Mouse (Mus musculus): Measurements from ENCODE around the gene Ngrn. TPM values are rescaled to one million over a fixed set of nuclear protein-coding genes. Genes with fewer than 3 reads are reported as not detected.
A peak's percentile ranks its signal among the peaks of the same experiment; 100 is the strongest.

Ngrn gene
- total RNA-seq, 4 experiments from 2014 or later: 40.5 to 43.0 (median 41.7) TPM

DNA sequence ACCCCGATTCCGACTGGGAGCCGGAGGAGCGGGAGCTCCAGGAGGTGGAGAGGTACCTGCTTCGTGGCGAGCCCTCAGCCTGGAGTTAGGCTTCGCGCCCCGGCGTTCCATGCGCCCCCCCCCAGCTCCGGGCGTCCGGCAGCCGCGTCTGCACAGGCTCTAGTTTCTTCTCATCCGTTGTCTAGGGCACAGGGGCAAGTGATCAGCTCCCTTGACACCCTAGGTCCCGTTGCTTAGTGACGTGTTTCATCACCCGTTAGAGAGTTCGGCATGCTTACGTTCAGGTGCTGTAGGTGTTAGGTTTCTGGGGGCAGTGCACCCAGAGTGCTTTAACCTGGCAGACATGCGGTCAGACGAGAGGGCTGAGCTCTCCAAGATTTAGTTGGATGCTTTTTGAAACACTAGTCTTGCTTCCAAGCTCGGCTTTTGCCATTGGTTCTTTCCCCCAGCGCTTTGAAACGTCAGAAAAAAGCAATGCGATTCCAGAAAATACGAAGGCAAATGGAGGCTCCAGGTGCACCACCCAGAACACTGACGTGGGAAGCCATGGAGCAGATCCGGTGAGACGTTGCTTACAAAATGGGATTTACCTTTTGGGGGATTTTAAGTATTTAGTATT is 466 bp downstream of the Ngrn start:
- DNase-seq (ENCODE audit: low spot score in 2 of 2): peak in 1 of 2 experiments; percentile 14

DNA sequence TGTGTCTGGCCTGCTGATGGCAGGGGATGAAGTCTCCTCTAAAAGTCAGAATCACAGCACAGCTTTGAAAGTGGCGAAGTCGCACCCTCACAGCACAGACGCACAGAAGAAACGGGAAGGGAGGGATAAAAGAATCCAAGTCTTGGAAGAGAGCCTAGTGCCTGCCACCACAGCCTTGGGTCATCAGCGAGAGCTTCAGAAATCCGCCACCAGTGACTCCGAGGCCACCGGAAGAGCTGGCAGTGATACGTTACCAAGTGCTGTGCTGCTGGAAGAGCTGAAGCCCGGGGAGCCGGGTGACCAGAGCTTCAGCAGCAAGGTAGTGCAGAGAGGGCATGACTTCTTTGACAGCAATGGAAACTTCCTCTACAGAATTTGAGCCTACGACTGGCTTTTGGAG is 3.6 kb downstream of the Ngrn start:
- no peak for DNase-seq (ENCODE audit: low spot score in 2 of 2)

DNA sequence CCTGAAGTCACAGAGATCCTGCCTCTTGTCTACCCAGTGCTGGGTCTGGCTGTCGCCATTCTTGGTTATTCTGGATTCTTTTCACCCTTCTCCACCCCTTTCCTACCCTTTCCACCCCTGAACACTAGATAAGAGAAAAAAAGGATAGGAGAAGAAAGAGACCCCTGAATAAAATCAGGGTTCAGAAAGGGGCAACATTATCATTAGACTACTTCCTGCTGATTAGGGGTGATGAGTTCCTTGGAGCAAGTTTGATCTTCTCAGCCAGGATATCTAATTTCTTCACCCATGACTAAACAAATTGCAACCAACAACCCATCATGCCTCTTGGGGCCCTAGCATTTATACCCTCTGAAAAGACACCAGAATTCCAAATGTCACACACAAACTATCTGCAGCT is 6.7 kb downstream of the Ngrn start:
- DNase-seq (ENCODE audit: low spot score in 2 of 2): no peak

DNA sequence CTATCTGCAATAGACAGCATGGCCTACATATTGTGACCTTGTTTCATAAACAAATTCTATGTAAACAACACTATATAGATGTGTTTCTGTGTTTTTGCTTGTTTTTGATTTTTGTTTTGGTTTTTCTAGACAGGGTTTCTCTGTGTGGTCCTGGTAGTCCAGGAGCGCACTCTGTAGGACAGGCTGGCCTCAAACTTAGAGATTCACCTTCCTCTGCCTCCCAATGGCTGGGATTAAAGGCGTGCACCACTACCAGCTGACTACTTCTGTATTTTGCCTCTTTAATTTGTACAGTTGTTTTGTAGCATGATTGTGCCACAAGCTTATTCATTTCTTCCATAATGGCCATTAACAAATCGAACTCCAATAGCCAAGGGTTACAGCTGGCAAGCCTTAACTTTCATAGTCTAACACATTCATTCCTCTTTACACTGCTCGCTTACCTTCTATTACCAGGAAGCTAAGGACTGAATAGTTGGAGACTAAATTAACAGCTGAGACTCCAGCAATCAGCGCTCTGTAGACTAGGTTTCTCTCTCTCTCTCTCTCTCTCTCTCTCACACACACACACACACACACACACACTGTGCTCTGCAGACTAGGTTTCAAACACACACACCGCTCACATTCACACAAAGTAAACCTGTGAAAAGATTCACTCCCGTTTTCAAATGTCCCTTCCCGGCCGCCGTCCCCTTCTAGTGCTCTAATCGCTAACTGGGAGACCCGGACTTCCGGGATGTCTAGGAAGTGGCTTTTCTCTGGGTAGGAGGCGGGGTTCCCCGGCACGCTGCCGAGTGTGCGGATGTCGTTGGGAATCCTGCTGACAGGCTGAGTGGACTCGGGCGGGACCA is 8.1 kb downstream of the Ngrn start, which contains the start of gene Vps33b:
Gene Vps33b, plus strand, starts transcription at position 753 of the 854 bp plus-strand sequence.
- peak; percentile 95 to 98 for DNase-seq (ENCODE audit: low spot score in 2 of 2)

DNA sequence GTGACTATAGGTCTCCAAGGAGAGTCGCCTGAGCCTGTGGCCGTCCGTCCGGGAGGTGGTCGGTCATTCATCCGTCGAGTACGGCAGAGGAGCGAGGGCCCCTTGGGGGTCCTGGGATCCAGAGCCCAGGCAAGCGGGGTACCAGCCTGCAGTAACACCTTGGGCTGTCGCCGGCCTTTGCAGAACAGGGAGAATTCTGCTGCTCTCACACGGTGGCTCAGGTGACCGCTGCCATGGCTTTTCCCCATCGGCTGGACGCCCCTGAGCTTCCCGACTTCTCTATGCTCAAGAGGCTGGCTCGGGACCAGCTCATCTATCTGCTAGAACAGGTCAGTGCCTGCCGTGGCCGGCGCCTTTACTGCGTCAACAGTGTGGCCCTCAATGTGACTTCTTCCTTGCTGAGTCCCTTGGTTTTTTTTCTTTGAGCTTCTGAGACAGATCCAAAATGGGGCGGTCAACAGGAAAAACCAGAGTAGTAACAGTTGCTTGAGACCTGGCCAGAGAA is 8.8 kb downstream of the Ngrn start:
- no peak for DNase-seq (ENCODE audit: low spot score in 2 of 2)

DNA sequence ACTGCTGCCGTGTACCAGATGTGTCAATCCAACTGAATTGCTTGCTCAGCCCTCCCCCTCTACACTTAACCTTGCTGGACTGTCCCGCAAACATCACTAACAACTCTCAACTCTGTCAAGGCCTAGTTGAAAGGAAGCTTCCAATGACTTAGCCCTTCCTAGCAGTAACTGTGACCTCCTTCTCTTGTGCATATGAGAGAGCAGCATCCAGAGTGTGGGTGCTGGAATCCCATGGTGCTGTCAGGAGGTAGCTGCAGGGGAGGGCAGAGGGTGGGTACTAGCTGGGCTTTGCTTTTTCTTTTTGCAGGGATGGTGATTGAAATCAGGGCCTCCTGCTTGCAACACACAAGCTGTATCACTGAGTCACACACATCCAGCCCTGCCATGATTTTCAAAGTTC is 12.4 kb downstream of the Ngrn start:
- DNase-seq (ENCODE audit: low spot score in 2 of 2): no peak

DNA sequence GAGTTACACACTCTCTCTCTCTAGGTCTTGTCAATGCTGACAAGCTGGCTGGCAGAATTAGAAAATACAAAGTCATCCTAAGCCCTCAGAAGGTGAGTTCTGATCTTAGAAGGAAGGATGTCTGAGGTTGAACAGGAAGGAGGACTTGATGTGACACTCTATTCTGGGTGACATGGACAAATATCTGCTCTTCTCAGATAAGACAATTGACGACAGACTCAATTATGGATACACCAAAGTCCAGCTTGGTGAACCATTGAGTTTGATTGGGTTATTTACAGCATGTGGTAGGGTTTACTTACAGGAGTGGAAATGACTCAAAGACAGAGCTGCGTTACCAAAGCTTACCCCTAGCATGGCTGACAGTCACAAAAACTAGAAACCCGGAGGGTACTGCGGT is 15.4 kb downstream of the Ngrn start:
- DNase-seq (ENCODE audit: low spot score in 2 of 2): no peak

DNA sequence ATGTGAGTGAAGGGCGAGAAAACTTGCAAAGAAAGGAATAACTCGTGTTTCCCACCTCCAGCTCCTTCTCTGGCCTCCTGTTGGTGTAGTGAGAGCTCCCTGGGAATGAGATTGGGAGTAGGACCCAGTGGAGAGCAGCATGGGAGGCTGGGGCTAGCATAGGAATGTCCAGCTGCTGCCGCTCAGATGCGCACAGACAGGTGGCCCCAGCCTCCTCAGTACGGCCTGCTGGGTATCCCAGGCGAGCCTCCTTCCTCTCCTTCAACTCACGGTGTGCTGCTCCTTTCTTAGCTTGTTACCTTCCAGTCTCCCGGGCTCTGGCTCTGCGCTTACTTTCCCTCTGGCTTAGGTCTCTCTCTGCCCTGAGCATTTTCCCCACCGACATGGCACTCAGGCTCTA is 19.0 kb downstream of the Ngrn start:
- no peak for DNase-seq (ENCODE audit: low spot score in 2 of 2)

DNA sequence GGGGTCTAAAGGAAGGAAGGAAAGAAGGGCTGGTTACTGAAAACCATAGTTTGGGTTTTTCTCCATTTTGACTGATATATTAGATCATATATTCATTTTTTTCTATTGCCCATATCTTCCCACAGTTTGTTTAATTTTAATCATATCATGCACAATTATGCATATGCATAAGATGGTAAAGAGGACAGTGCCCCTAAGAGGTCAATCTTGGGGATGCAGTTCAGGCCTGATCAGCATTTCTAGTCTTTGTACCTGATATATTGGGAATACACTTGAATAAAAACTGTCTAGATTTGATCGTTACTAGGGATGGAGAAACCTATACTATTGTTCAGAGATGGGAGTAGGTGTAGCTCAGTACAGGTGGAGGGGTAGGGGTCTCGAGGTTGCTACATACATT is 20.0 kb downstream of the Ngrn start:
- DNase-seq (ENCODE audit: low spot score in 2 of 2): no peak

DNA sequence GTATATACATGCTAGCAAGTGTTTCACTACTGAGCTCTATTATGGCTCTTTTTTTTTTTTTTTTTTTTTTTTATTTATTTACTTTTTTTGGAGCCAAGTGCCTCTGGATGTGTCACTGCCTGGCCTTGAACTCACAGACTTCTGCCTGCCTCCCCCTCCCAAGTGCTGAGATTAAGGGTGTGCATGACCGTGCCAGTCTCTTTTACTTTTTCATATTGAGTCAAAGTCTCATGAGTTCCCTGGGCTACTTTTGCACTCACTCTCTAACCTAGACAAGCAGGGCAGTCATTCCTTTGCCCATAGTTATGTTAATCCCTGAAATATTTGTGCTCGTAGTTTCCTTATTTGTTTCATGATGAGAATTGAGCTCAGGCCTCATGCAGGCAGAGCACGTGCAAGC is 20.6 kb downstream of the Ngrn start:
- no peak for DNase-seq (ENCODE audit: low spot score in 2 of 2)

DNA sequence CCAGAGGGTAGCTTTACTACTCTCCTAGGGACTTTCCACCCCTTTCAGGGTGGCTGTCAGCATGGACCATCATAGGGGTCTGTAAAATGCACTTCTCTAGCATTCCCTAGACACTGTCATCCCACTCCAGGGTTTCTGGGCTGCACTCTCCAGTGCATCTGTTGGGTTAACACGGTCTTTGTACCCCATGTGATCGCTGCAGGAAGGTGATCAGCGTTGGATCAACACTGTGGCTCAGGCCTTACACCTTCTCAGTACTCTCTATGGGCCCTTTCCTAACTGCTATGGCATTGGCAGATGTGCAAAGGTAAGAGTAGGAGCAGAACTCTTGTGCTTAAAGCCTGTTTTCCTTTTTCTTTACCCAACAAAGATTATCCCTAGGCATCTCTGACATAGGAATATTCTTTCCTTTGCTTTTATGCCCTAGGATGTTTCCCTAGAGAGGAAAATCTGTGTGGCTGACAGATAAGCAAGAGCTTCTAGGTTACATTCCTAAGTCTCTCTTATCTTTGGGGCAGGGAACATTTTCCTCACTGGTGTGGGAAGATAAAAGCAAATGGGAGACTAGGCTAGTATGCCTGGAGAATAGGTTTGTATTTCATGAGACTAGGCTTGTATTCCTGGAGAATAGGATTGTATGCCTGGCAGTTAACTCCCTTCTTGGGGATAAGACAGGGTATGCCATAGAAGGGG is 22.4 kb downstream of the Ngrn start:
- no peak for DNase-seq (ENCODE audit: low spot score in 2 of 2)

DNA sequence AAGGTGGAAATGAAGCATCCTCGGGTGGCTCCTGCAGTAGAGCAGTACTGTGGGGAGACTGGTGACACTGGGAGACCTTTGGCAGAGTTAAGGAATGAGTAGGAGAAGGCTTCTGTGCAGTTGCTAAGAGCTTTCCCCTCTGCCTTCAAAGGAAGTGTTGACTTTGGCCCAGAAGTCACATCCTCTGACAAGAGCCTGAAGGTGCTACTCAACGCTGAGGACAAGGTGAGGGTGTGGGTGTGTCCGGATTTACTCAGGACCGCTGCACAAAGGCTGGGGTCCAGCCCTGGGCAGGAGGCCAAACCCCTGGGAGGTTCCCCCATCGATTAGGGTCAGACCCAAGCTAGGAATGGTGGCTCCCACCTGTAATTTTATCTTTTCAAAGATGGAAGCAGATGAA is 23.4 kb downstream of the Ngrn start:
- no peak for DNase-seq (ENCODE audit: low spot score in 2 of 2)

DNA sequence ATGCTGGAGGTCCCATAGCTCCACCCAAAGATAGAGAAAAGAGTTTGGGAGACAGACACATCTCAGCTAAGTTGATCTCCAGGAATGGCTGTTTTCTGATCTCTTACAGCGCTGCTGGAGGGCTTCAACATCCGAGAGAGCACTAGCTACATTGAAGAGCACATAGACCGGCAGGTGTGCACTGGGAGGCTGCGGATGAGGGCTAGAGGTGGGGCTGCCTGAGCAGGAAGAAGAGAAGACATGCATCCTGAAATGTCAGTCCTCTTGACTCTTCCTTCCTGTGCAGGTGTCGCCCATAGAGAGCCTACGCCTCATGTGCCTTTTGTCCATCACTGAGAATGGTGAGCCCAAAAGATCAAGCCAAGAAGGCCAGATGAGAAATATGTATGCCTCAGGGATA is 24.7 kb downstream of the Ngrn start:
- DNase-seq (ENCODE audit: low spot score in 2 of 2): no peak

DNA sequence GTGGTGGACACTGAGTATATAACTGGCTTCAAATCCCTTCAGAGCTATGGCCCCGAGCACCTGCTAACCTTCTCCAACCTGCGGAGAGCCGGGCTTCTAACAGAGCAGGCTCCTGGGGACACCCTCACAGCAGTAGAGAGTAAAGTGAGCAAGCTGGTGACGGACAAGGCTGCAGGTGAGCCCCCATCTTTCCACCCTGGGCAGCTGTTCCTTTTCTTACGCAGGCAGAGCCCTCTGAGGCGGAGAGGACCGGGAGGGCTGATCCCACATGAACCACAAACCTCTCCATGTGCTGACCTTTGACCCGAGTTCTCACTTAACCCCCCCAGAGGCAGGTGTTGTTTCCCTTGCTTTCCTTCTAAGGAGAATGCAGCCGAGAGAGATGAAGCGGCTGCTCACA is 26.7 kb downstream of the Ngrn start:
- DNase-seq (ENCODE audit: low spot score in 2 of 2): no peak

DNA sequence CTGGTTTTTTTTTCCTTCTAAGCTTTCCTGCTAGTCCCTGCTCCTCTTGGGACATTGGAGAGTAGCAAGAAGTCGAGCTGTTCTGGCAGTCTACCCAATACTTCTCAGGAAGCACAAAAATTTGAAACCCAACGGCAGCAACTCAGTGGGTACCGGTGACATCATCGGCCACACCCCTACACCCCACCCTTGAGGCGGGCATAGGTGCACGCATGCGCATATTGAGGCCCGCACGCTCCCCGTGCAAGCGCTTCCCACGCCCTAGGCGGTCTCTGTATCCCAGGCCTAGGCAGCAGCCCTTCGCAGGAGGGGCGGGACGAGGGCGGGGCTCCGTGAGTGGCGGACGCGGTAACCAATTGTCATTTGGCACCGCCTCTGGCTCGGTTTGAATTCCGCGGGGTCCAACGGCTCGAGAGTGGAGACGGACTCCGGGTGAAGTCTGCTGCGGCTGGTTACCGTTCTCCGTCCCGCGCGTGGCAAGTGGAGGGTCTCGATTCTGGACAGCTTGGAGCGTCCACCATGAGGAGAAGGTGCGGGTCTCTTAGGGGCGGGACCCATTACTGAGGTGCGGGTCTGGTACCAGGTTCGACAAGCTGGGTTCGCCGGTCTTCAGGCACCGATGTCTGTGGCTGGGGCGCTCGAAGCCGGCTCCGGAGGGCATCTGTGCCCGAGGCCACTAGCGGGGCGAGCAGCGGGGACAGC is 33.2 kb downstream of the Ngrn start, which contains the start of gene Prc1:
Gene Prc1, plus strand, starts transcription at position 389 of the 702 bp plus-strand sequence.
- peak; percentile 98 for DNase-seq (ENCODE audit: low spot score in 2 of 2)

DNA sequence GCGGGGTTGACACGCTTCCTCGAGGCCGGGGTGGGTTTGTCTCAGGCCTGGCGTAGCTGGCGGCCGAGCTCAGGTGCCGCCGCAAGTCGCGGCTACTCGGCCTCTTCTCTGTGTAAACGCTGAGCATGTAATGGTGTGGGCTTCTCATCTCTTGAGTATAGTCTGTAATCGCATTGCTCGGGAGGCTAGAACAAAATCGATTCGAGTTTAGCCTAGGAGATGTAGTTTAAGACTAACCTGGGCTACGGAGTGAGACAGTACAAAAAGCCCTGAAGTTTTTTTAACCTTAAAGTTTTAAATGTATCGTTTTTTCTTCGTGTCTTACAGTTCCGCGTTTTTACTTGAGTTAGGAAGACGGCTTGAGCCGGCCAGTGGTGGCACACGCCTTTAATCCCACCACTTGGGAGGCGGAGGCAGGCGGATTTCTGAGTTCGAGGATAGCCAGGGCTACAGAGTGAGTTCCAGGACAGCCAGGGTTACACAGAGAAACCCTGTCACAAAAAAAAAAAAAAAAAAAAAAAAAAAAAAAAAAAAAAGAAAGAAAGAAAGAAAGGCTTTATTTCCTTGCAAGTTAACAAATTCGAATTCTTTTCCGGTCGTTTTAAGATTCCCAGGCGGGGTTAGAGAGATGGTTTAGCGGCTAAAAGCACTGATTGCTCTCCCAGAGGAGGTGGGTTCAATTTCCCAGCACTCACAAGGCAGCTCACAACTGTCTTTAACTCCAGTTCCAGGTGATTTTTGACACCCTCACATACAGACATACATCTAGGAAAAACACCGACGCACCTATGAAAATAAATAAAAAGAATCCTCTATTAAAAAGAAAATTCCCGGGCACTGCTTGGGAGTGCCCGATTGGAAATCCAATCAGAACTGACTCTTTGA is 34.0 kb downstream of the Ngrn start:
- no peak for DNase-seq (ENCODE audit: low spot score in 2 of 2)

DNA sequence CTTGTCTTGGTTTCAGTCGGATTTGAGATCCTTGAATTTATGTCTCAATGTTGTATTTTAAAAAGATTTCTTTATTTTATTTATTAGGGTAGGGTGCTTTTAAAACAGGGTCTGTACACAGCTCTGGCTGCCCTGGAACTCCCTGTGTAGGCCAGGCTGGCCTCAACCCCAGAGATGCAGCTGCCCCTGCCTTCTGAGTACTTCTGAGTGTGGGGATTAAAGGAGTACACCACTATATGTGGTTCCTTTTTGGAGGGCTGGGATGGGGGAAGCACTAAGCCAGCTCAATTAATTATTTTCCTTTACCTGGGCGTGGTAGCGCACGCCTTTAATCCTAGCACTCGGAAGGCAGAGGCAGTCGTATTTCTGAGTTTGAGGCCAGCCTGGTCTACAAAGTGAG is 35.4 kb downstream of the Ngrn start:
- DNase-seq (ENCODE audit: low spot score in 2 of 2): no peak

DNA sequence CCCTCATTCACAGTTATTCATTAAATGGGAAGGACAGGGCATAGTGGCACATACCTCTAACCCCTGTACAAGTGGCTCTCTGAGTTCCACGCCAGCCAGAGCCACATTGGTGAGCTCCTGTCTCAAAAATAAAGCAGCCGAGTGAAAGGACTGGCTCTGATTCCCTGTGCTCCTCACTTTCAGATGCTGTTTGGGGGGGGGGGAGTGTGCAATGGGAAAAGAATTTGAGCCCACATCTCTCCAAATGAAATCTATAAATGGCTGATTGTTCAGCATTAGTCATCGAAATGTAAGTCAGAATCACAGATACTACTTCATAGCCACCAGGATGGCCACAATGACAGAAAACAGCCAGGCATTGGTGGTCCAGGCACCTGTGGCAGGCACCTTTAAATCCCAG is 36.0 kb downstream of the Ngrn start:
- no peak for DNase-seq (ENCODE audit: low spot score in 2 of 2)

DNA sequence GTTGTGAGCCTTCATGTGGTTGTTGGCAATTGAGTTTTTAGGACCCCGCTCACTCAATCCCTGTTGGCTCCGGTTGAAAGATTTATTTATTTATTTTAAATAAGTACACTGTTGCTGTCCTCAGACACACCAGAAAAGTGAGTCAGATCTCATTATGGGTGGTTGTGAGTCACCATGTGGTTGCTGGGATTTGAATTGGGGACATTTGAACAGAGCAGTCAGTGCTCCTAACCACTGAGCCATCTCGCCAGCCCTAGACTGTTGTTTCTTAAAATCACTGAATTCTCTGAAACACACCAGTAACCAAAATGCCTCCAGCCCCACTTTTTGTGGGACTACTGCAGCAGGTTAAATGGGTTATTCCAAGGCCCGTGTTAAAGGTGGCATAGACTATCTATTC is 37.7 kb downstream of the Ngrn start:
- DNase-seq (ENCODE audit: low spot score in 2 of 2): no peak

DNA sequence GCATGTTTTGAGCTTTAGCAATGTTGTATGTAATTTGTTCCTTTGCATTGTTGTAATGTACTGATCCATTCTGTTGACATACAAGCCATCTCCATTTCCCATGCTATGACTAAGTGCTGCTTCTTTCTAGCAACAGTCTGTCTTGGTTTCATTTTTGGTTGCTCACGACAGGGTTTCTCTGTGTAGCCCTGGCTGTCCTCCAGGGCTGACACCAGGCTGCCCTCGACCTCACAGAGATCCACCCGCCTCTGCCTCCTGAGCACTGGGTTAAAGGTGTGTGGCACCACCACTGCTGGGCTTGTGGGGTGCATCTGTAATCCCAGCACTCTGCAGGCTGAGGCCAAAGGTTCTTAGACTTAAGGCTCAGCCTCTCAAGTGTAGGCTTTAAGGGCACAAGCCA is 38.6 kb downstream of the Ngrn start:
- no peak for DNase-seq (ENCODE audit: low spot score in 2 of 2)

DNA sequence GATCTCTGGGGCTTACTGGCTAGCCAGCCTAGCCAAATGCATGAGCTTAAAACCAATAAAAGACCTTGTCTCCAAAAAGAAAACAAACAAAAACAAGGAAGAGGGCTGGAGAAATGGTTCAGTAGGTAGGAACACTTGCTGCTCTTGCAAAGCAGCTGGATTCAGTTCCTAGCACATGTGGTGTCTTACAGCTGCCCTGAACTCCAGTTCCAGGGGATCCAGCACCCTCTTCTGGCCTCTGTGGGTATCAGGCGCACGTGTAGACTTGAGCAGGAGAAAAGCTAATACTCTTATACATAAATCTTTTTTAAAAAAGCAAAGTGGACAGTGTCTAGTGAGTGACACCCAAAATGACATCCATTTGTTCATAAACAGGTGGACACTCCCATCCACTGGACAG is 40.5 kb downstream of the Ngrn start:
- no peak for DNase-seq (ENCODE audit: low spot score in 2 of 2)

Measured in left cerebral cortex, adult 8-10 months (tissue).